Mouse (Mus musculus) bone marrow macrophage, adult 2 months (primary cell): ENCODE measurements around the gene Rock2.

Source experiments
- CTCF ChIP-seq: IDR thresholded peaks from 2 replicates; pipeline ENCODE4 v1.5.1; 2012; ENCODE audit warnings: low read depth, mild to moderate bottlenecking, low read length, moderate library complexity
- POLR2A ChIP-seq: IDR thresholded peaks from 2 replicates; pipeline ENCODE4 v1.6.1; 2012; ENCODE audit warnings: mild to moderate bottlenecking, low read depth, low read length, borderline replicate concordance

GRCm38 (mm10) chr12:17012067-17012899 lies 117.6 kb downstream of the Rock2 start:
- TF ChIP-seq POLR2A, result no peak
- TF ChIP-seq CTCF, result no peak
